Mouse (Mus musculus) lung, embryonic 14.5 days (tissue): Measurements from ENCODE around the gene Usf2. TPM values are rescaled to one million over a fixed set of nuclear protein-coding genes. Genes with fewer than 3 reads are reported as not detected.
A peak's percentile ranks its signal among the peaks of the same experiment; 100 is the strongest.

ENCODE experiments used
- ATAC-seq: fragments of 200-750 bp; cut with Nextera tagmentation; 2 replicates; pipeline ENCODE4 v1.8.0; 2017; ENCODE audit warnings: mild to moderate bottlenecking, moderate TSS enrichment, moderate library complexity; ENCODE audit not compliant: insufficient read depth
- DNase-seq: peaks from one replicate; pipeline ENCODE4 v3.0.0-alpha.2; 2015
- H3K27ac ChIP-seq: fragments of 300-500 bp; sonication (generic); 2 replicates; pipeline ENCODE4 v1.5.1; 2014; ENCODE audit warnings: low read depth, mild to moderate bottlenecking, moderate library complexity
- H3K27me3 ChIP-seq: fragments of 300-500 bp; sonication (generic); 2 replicates; pipeline ENCODE4 v1.6.1; 2014; ENCODE audit warnings: low read length, control low read depth; ENCODE audit not compliant: insufficient read depth
- H3K36me3 ChIP-seq: fragments of 300-500 bp; sonication (generic); 2 replicates; pipeline ENCODE4 v1.6.1; 2014; ENCODE audit warnings: control low read depth; ENCODE audit not compliant: insufficient read depth
- H3K4me1 ChIP-seq: fragments of 300-500 bp; sonication (generic); 2 replicates; pipeline ENCODE4 v1.6.1; 2014; ENCODE audit warnings: antibody characterized with exemption, control low read depth; ENCODE audit not compliant: insufficient read depth
- H3K4me2 ChIP-seq: fragments of 300-500 bp; sonication (generic); 2 replicates; pipeline ENCODE4 v1.6.1; 2014; ENCODE audit warnings: mild to moderate bottlenecking
- H3K4me3 ChIP-seq: fragments of 300-500 bp; sonication (generic); 2 replicates; pipeline ENCODE4 v1.5.1; 2014; ENCODE audit warnings: low read depth, low read length
- H3K9ac ChIP-seq: fragments of 300-500 bp; sonication (generic); 2 replicates; pipeline ENCODE4 v1.6.1; 2014
- H3K9me3 ChIP-seq: fragments of 300-500 bp; sonication (generic); 2 replicates; pipeline ENCODE4 v1.6.1; 2016; ENCODE audit warnings: low read depth, low read length, control low read depth
- CTCF ChIP-seq: IDR thresholded peaks from 2 replicates; pipeline ENCODE4 v1.5.1; 2016; ENCODE audit warnings: antibody characterized with exemption, low read depth
- WGBS: fragments of 180-500 bp; shearing (Covaris S2); extraction: QIAGEN DNeasy Blood & Tissue Kit; methylation state at CpG from one replicate; pipeline ENCODE4 v1.1.7; 2014; 5-methylcytosine and 5-hydroxymethylcytosine counted together
- polyA plus RNA-seq: library from polyadenylated mRNA; unstranded; fragments of >200 nt; fragmentation: Nextera tagmentation; extraction: Ambion mirVana; gene quantifications from 2 replicates; pipeline ENCODE4 v1.2.1, GENCODE M21; 2014

The Usf2 gene
- 21.8 and 23.3 TPM in 2 replicates for polyA plus RNA-seq

DNA sequence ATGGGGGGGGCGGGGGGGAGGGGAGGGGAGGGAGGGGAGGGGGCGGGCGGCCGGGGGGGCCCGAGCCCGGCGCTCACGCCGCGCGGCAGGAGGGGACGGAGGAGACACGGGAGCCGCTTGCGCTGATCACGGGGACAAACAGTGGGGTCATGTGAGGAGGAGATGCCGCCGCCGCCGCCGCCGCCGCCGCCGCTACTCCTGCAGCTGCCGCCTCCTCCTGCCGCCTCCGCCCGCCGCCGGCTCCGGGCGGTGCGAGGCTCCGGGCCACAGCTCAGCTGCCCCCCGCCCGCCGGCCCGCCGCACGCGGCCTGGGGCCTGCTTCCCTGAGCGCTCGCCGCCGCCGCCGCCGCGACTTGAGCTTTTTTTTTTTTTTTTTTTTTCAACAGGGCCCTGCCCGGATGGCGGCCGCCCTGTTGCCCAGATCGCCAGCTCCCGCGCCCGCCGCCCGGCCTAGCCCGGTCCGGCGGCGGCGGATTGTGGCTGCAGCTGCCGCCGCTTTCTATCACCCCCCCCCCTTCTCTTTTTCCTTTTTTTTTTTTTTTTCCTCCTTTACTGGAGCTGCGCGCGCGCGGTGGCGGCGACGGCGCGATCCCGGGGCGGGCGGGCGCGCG is at the start of gene Usf2:
Gene Usf2 (minus strand): TSS at position 48 of the 611 bp plus-strand sequence.
- peak; percentile 63 for ATAC-seq
- H3K36me3 ChIP-seq: peaks cover 56% of the 10 kb centered on the region

DNA sequence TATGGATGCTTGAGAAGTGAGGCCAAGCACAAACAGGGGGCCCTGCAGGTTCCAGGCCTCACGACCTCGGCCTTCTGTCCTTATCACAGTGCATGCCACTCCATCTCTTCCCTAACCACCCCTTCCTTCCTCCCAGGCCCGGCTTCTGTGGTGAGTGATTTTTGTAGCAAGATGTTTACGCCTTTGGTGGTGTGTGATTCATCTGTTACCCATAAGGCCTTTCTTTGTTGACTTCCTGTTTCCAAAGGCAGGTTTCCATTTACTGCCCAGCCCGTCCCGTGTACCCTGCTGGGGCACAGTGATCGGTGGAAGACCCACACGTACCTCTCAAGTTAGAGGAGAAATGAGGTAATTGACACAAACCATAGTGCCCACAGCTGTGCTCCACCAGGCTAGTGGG is 46.0 kb upstream of the Usf2 start:
- ATAC-seq (peak; percentile 7; the same call in 1 of the 2 replicates), DNase-seq (peak; percentile 47)
- Histone ChIP-seq H3K4me3 (no peak overlapping the region), H3K9me3 (no peaks in the 10 kb centered on the region), H3K4me2 (no peak overlapping the region), H3K36me3 (no peaks in the 10 kb centered on the region), H3K9ac (no peak overlapping the region), H3K27ac (no peak overlapping the region), H3K4me1 (peaks cover 12% of the 10 kb centered on the region), H3K27me3 (no peaks in the 10 kb centered on the region)
- WGBS: 56% methylated on average over 8 of the region's 8 CpGs
- no peak for TF ChIP-seq CTCF

More for the DNA sequence above, at the start of gene Usf2:
- peak within 1 kb of the TSS; percentile 88 for H3K4me2 ChIP-seq
- peak within 1 kb of the TSS; percentile 99 for H3K9ac ChIP-seq
- DNase-seq: peak; percentile 86
- H3K4me1 ChIP-seq: no peaks in the 10 kb centered on the region
- no peak for TF ChIP-seq CTCF
- no peaks in the 10 kb centered on the region for H3K9me3 ChIP-seq
- under 1% methylated on average over 63 of the region's 82 CpGs for WGBS
- peak within 1 kb of the TSS; percentile 97 for H3K4me3 ChIP-seq
- H3K27me3 ChIP-seq: no peaks in the 10 kb centered on the region
- H3K27ac ChIP-seq: peak within 1 kb of the TSS; percentile 98

DNA sequence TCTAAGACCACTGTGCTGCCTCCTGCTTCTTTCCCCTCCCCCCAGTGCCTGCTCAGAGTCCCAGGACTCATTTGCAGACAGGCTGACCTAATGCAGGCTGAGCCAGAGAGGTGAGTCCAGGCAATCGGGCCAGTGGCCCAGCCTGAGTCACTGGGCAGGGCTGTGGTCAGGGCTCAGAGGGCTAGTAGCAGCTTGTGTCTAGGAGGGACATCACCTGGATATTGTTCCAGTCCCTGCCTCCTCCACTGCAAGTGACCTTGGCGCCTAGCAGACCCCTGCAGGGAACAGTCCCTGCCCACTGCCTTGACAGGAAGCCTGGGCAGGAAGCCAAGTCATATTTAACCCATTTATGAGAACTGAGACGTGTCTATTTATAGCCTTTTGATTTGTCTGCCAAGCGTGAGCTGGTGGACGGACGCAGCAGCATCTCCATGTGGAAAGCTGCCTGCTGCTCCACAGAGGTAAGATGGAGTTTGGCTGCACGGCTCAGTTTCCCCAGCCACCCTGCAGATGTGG is 44.0 kb upstream of the Usf2 start:
- no peak for TF ChIP-seq CTCF
- ATAC-seq (peak; percentile 78), DNase-seq (peak; percentile 93)
- Histone ChIP-seq H3K27ac (0 out of 2 replicates have a peak overlapping the region, but pooled peaks have one; percentile 54), H3K9ac (no peak overlapping the region), H3K4me2 (peak overlapping the region; percentile 27; the same call in 1 of the 2 replicates), H3K4me1 (peaks cover 12% of the 10 kb centered on the region), H3K36me3 (no peaks in the 10 kb centered on the region), H3K27me3 (no peaks in the 10 kb centered on the region), H3K9me3 (no peaks in the 10 kb centered on the region), H3K4me3 (no peak overlapping the region)
- WGBS: 8% methylated on average over 7 of the region's 7 CpGs

DNA sequence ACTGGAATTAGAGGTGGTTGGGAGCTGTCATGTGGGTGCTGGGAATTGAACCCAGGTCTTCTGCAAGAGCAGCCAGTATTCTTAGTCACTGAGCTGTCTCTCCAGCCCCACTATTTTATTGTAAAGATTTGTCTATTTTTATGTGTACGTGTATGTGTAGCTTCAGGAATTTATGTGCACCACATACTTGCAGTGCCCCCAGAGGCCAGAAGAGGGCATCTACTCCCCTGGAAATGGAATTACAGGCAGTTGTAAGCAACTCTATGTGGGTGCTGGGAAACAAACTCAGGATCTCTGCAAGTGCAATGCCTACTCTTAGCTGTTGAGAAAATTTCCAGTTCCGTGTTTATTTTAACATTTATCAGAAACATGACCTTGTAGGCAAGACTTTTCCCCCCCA is 39.9 kb upstream of the Usf2 start:
- H3K9ac ChIP-seq: no peak overlapping the region
- no peak overlapping the region for H3K4me3 ChIP-seq
- H3K27me3 ChIP-seq: no peaks in the 10 kb centered on the region
- 87% methylated on average over 2 of the region's 2 CpGs for WGBS
- peaks cover 12% of the 10 kb centered on the region for H3K4me1 ChIP-seq
- H3K4me2 ChIP-seq: no peak overlapping the region
- H3K36me3 ChIP-seq: no peaks in the 10 kb centered on the region
- peak; percentile 41 for TF ChIP-seq CTCF
- DNase-seq (no peak), ATAC-seq (no peak)
- no peak overlapping the region for H3K27ac ChIP-seq
- no peaks in the 10 kb centered on the region for H3K9me3 ChIP-seq

DNA sequence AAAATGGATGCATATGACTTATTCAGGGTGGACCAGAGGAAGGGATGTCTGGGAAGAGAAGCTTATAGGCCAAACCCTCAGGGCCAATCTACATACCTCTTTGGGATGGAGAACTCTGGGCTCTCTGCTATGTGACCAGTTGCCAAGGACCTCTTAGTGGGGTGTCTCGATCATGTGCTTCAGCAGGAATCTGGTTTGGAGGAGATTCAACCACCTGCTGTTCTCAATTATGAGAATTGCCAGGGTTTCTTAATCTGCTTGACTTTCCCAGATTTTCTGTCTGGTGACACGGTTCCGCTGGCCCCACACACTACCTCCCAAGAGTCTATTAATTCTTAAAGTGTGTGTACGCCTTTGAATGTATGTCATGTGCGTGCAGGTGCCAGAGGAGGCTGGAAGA is 37.4 kb upstream of the Usf2 start:
- H3K9ac ChIP-seq: no peak overlapping the region
- H3K36me3 ChIP-seq: no peaks in the 10 kb centered on the region
- H3K4me3 ChIP-seq: no peak overlapping the region
- 90% methylated on average over 5 of the region's 5 CpGs for WGBS
- no peak overlapping the region for H3K27ac ChIP-seq
- no peaks in the 10 kb centered on the region for H3K27me3 ChIP-seq
- TF ChIP-seq CTCF: no peak
- H3K9me3 ChIP-seq: no peaks in the 10 kb centered on the region
- no peak overlapping the region for H3K4me2 ChIP-seq
- H3K4me1 ChIP-seq: no peaks in the 10 kb centered on the region
- no peak for DNase-seq
- ATAC-seq: no peak

DNA sequence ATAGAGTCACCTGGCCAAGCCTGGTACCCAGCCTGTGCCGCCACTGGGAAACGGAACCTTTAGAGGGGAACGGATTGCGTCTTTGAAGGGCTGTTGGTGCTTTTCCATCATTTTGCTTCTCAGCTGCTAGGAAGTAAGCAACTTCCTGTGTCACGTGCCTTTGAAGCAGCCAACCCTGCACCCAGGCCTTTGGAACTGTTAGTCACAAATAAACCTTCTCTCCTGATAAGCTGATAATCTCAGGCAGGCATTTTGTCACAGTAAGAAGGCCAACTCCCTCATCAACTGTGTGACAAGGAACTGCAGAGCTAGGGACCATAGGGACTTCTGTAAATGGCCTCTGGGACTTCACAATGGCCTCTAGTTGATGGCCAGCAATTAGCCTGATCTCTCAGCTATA is 35.5 kb upstream of the Usf2 start:
- no peak for ATAC-seq
- no peaks in the 10 kb centered on the region for H3K27me3 ChIP-seq
- no peak overlapping the region for H3K4me3 ChIP-seq
- no peak overlapping the region for H3K4me2 ChIP-seq
- DNase-seq: no peak
- no peak overlapping the region for H3K9ac ChIP-seq
- H3K9me3 ChIP-seq: no peaks in the 10 kb centered on the region
- no peak for TF ChIP-seq CTCF
- 57% methylated on average over 5 of the region's 5 CpGs for WGBS
- no peaks in the 10 kb centered on the region for H3K36me3 ChIP-seq
- H3K4me1 ChIP-seq: no peaks in the 10 kb centered on the region
- no peak overlapping the region for H3K27ac ChIP-seq

DNA sequence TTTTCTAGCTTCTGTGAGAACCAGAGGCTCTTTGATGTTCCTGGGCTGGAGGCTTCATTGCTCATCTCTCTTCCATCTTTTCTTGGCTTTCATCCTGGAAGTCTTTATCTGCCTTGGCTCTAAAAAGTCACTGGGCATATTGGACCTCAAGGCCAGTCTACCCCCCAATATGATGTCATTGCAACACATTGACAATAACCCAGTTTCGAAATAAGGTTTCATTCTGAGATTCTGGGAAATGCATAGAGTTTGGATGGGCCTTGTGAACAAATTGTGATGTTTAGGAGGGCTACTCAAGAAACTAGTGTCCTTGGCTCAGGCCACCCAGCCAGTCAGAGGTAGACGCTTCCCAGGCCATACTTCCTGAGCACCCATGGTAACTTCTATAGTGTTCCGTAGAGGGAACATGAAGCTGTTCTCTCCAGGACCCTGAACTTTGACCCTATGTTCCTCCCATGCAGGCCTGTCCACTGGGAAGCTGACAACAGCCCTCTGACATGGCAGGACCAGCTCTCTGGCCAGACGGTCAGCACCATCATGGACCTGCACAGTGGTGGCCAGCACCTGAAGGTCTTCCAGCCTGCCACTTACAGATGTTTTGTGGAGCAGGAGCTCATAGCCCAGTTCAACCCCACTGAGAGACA is 32.0 kb upstream of the Usf2 start:
- ATAC-seq: no peak
- no peak for TF ChIP-seq CTCF

More for the DNA sequence above, 32.0 kb upstream of the Usf2 start:
- 80% methylated on average over 4 of the region's 4 CpGs for WGBS
- Histone ChIP-seq H3K4me3 (no peak overlapping the region), H3K9me3 (no peaks in the 10 kb centered on the region), H3K27me3 (no peaks in the 10 kb centered on the region), H3K4me2 (no peak overlapping the region), H3K9ac (no peak overlapping the region), H3K27ac (no peak overlapping the region), H3K4me1 (no peaks in the 10 kb centered on the region), H3K36me3 (no peaks in the 10 kb centered on the region)
- no peak for DNase-seq
